Mouse (Mus musculus): ENCODE measurements around the gene Gsta1.

DNA sequence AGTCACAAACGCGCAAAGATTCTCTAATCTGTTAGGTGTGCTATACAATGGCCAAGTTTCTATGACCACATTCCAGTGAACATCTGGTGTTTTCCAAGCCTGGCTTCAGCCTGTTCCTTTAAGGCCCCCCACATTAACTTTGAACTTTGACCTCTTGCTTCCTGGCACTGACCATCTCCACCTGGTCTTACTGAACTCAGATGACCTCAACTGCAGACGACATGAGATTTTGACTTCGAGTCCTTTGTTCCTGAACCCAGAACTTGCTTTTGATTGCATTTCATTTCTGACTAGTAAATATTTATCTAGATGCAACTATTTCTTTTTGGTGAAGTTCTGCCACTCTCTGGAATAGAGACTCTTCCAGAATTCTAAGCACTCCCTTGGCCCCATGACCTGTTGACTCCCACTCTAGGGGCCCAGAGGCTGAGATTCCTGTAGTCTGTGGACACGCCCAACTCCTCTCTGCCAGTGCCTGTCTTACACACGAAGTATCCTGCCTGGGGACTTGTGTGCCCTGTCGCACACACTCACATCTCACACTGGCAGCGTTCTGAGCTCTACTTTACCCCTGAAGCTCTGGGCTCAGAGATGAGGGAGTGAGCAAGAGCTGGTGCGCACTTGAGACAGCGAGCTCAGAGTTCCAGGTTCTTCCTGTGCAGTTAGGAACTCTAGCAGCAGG lies 7.1 kb upstream of the Gsta1 start:
- no peak for TF ChIP-seq CTCF (IDR thresholded peaks at IDR 0.05; ENCODE audit: control insufficient read depth, insufficient read depth, insufficient read length)
- TF ChIP-seq MYOG (IDR thresholded peaks at IDR 0.05; ENCODE audit: control insufficient read depth, extremely low read depth, insufficient read length), result no peak
- no peak for TF ChIP-seq USF1 (IDR thresholded peaks at IDR 0.05; ENCODE audit: low read depth)
- TF ChIP-seq MAX (IDR thresholded peaks at IDR 0.05), result no peak
- no peak for TF ChIP-seq FOSL1 (IDR thresholded peaks at IDR 0.05; ENCODE audit: insufficient read depth, low read length, poor library complexity, severe bottlenecking)
- TF ChIP-seq MYOD1 (IDR thresholded peaks at IDR 0.05; ENCODE audit: control insufficient read depth, insufficient read length, low read depth), result no peak
- TF ChIP-seq CEBPB (IDR thresholded peaks at IDR 0.05; ENCODE audit: low read depth), result no peak

All from C2C12 (cell line).